Mouse (Mus musculus) kidney, adult 18-20 months (tissue): ENCODE data around the gene Arhgap10.

Experiments
- DNase-seq: peaks from one replicate; pipeline ENCODE4 v3.0.0; 2021

Gene Arhgap10

DNA sequence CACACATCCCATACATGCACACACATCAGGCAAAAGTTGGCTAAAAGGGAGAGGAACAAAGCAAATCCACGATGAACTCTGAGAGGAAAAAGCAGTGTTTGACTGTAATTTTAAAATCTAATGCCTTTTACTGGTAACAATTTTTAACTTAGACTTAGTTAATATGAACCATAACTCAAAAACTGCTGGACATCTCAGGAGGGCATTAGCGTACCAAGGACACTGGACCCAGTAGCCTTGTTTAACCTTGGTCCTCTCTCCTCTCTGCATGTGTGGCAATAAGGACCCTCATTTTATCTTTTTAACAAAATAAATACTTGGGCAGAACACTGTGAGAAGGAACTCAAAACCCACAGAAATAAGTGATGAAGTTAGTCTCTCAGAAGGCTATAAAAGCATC is 78.1 kb downstream of the Arhgap10 start:
- no peak for DNase-seq

DNA sequence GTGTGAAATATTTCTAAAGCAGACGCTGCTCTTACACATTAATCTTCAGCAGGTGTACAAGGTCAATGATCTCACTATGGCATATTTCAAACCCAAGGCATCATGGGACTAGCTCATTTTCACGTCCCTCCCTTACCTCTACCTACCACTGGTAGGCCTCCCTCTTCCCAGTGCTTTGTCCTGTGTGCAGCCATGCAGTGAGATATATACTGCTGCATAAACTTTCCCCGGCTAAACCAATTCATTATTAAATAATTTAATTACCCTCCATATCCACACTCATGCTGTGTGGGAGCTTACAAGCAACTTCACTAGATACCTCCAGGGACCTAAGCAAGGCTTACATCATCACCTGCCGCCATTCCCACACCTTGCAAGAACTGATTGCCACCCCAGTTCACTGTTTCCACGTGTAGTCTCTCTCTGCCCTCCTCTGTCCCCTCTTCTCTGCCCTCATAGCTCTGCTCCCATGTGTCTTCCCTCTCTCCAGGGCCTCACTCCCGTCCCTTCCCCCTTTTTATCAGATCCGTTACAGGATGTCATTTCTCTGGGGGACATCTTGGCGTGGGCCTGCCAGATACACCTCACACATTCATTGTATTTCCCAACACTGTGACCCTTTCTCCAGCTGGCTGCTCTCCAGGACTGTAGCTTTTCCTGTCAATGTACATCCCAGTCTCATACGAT is 79.8 kb downstream of the Arhgap10 start:
- DNase-seq: no peak

DNA sequence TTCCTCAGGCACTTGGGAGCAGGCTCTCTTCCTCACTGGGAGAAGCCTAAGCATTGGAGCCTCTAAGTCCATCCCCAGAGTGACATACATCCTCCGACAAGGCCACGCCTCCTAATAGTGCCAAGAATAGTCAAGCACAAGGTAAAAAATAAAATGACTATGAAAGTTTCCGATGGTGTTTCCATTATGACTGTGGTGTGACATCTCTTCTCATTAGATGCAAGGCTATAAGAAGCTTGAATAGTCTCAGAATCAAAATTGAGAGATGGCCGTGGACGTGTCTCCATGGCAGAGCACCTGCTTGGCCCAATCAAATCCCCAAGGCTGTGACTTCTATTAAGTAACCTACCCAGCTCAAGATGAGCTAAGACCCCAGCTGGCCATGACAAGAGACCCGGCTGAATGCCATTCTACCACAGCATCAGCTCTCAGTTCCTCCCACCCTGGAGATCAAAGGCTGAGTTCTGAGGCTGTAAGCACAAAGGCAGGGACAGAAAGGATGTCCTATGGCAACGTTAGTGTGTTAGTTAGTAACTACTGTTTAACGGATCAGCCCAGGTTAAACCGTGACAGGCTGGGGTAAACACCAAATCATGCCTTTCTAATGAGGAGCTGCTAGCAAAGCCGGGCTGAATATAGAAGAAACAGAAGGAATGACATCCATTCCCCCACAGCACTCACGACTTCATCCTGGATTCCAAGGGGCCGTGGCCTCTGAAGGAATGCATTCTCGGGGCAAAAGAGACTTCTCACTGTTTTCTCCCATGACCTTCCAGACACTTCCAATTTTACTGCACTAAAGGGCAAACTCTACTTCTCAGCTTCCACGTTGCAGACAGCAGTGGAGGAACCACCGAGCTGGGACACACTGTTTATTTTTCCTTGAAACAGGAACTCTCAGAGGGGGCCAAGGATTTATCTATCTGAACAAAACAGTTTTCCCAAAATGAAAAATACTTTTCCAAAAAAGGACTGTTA is 81.5 kb downstream of the Arhgap10 start:
- peak; percentile 29 for DNase-seq

DNA sequence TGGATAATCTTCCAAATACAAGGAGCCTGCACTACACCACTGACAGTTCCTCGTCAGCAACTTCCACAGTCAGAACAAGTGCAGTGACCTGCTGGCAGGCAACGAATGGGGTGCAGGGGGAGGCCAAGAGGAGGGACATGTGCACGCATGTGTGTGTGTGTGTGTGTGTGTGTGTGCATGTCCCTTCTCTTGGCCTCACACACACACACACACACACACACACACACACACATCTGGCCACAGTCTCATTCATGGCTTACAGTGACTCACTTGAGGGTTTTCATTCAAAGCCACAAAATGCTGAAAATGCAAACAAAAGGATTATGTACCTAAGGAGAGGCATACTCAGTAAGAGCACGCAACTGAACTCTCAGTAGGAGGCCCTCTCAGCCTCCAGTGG is 84.5 kb downstream of the Arhgap10 start:
- no peak for DNase-seq

DNA sequence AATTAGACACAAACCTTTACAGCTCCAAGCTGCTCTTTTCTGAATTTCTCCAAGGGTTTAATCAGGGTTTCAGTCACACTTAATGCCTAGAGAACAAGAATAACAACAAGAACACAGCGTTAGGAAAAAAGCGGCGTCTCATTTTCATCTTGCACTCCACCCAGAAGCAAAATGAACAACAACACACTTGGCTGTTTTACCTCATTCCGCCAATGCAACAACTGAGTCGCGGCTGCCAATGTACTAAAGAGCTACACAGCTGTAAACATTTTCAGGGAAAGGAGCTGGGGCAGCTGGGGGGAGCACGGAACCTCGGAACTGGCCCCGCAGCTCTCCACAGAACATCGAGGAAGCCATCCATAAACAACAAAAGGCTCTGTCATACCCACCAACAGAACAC is 85.0 kb downstream of the Arhgap10 start:
- DNase-seq: no peak

DNA sequence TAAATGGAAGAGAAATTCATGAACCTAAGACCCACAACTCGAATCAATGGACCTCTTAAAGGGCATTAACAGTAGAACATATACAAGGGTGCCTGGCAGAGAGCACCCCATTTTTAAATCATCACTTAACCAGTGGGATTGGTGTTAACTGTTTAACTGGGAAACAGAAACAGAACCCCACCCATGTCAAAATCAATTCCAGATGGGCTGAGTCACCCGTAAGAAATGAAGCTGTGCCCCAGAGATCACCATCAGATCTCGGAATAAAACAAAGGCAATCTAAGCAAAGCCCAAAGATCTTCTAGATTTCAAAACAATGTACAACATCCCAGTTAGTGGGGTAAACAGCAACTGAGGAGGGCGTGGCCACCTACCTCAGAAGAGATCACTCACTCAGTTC is 89.3 kb downstream of the Arhgap10 start:
- no peak for DNase-seq

DNA sequence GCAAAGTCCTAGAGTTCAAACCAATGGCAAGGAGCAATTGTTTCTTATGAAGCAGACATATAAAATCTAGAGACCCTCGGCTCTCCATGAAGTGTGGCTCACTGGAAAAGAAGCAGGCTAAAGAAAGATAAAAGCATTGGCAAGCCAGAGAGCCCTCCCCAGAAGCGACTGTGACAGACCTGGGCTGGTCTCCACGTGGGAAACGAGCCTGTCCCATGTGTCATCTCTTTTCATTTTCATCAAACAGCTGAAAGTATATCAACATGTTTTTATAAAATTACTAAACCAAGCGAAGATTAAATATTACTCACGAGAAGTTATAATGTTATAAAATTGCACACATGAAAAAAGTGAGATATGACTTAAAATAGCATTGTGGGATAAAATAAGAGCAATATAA is 89.7 kb downstream of the Arhgap10 start:
- no peak for DNase-seq

DNA sequence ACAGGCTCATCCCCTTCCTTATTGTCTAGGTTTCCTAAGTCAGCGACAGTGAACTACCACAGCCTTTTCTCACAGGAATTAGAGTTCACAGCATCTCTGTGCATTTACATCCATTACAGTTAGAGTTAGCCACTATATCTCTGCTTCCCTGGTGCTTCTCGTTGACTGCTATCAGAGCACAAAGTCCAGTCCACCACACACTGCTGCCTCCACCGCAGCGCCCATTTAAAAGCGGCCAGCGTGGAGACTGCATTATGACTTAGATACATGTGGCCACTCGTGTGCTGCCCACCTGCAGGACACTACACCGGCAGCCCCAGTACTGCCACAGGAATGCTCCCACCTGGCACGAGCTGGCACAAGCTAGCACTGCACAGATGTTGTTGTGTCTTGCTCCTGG is 90.3 kb downstream of the Arhgap10 start:
- no peak for DNase-seq

DNA sequence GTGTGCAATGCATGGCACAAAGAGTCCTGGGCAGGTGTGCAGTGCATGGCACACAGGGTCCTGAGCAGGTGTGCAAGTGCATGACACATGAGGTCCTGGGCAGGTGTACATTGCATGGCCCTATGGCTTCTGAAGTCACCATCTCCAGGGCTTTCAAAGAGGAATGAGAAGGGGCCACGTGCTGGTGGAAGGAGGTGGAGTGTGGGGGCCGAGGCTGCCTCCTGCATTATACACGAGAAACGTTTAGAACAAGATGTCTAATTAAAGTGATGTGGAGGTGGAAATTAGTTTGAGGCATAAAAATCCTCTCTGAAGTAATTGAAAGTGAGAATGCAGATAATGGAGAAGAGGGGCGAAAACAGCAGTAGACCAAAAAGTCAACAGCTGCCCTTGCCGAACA is 93.9 kb downstream of the Arhgap10 start:
- DNase-seq: no peak

DNA sequence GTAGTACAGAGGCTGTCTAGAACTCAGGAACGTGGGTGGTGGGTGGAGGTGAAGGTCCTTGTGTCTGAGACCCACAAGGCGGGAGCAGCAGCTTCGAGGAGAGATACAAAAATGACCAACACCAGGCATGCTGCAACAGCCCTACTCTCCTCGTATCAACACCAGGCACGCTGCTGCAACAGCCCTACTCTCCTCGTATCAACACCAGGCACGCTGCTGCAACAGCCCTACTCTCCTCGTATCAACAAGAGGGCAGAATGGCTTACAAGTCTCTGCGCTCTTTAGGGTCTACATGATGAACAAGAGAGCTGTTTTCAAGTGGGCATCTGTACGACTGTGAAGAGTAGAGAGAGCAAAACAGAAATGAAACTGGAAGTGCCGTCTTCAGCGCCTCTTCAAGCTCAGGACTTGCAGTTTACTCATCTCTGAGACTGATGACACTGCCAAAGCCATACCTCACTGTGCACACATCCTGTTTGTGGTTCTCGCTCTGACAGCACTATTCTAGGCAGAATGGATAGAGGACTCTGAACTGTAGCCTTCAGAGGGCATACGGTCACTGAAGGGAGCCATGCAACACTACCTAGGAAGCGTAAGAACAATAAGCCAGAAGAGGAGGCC is 95.0 kb downstream of the Arhgap10 start:
- DNase-seq: no peak

DNA sequence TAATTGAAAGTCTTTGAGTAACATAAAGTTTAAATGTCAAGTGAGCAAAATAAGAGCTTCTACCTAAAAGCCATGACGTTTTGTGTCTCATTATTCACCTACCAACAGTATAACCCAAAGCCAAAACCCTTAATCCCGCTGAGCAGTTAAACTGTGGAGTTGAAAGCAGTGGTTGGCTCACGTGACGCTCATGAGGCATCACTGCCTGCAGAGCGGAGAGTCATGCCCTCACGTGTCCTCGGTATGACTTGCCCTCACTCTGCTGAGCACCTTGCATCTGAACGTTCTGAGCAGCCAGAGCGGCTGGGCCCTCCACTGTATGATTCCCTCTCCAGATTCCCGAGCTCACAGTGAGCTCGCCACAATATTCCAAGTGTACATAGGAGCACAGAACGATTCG is 96.2 kb downstream of the Arhgap10 start:
- DNase-seq: peak; percentile 48

DNA sequence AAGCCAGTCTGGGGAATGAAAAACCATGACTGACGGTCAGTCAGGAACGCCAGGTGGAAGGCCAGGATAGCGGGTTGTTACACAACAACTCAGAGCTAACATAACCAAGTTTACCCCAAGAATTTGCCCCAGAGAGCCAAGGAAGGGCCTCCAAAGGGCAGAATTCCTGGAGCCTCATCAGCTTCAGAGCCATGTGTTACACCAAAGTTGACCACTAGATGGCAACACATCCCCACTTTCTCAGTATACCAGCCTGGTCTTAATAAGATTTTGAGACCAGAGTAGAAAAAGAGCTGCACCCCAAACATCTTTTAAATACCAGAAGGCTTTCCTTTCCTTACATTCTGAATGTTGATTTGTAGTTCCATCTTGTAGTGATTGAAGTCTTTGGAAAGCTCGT is 98.0 kb downstream of the Arhgap10 start:
- peak; percentile 79 for DNase-seq

DNA sequence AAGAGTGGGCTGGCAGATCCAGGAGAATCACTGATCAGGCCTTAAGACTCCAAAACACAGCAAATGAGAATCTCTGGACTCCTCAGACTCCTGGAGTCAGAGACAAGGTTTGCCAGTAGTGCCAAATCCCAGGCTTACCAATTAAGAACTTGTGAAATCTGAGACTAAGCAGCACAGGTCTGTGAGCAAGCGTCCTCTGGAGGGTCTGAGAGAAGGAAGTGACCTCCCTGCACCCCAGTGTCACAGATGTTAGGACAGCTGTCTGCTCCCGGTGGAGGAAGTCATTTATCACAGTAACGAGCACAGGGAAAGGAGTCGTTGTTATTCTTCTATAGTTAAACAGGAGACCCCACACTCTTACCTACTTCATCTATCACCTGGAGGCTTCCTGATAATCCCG is 101.0 kb downstream of the Arhgap10 start:
- no peak for DNase-seq

DNA sequence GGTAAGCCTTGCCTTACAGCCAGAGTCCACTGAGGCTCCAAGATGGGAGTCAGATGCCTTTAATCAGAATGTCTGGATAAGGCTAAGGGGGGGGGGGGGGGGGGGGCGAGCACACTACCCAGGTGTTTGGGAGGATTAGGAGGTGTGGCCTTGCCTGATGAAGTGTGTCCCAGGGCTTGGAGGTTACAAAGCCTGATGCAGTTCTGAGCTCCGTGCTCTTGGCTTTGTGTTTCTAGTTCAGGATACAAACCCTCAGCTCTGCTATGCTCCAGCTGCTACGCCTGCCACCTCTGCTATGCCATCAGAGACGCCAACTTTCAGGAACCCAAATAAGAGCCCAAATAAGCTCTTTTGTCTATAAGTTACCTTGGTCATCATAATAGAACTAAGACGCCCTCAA is 101.7 kb downstream of the Arhgap10 start:
- no peak for DNase-seq

DNA sequence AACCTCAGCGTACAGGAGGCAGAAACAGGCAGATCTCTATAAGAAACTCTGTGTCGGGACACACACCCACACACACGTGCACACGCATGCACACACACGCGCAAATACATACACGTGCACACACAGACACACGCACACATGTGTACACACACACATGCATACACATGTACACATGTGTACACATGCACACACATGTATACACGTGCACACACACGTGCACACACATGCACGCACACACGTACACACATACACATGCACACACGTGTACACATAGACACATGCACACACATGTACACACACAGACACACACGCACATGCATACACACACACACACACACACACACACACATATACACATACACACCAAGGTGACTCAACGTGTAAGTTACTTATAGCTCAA is 106.5 kb downstream of the Arhgap10 start:
- no peak for DNase-seq

DNA sequence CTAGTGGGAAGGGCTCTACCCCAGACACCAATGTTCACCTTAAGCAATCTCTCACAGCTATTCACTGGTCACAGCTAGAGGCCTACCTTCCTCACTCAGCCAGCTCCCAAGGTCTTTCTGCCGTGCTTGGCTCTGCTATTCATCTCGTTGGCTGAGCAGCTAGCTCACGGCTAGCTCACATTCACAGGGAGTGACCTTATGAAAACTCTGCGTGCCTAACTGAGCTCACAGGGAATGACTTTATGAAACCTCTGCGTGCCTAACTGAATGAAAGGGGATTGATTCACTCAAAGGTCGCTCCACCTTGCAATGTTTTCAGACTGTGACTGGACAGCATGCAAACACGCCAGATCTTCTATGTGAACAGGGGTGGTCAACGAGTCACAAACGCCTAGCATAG is 107.4 kb downstream of the Arhgap10 start:
- DNase-seq: no peak

DNA sequence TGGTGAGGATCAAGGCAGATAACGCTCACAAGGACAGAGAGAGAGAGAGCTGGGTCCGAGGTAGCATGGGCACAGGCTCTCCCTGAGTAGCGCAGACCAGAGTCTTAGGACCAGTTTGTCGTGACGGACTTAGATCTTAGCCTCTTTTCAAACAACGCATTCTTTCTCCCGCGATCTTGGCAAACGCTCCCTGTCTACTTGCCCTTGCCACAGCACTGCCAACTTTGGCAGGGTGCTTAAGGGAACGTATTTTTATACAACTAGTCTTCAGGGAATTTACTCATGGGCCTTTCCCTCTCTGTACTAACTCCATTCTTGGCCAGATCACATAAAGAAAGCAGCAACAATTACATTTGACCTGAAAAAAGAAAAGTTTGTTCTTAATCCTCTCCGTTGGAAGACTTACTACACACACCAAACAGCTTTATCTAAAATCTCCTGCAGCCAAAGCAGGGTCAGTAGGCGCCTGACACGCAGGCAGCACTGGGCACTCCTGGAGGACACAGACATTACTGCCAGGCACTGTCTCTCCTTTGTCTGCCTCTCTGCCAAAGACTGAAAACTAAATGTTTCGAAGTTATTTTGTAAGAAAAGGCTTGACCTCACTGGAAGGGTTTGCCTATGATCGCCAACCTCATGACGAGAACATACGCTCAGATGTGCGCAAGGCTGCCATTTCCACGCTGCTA is 109.1 kb downstream of the Arhgap10 start:
- DNase-seq: no peak

DNA sequence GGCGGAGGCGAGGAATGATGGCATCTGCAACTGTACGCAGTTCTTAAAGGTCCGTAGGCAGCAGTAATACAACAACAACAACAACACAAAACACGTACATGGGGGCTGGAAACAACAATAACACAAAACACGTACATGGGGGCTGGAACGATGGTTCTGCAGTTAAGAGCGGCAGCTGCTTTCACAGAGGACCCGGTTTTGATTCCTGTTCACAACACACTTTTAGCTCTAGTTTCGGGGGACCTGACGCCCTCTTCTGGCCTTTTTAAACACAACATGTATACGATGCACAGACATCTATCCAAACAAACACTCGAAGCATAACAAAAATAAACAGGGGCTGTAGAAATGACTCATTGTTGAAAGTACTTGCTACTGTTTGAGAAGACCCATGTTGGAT is 110.9 kb downstream of the Arhgap10 start:
- no peak for DNase-seq

DNA sequence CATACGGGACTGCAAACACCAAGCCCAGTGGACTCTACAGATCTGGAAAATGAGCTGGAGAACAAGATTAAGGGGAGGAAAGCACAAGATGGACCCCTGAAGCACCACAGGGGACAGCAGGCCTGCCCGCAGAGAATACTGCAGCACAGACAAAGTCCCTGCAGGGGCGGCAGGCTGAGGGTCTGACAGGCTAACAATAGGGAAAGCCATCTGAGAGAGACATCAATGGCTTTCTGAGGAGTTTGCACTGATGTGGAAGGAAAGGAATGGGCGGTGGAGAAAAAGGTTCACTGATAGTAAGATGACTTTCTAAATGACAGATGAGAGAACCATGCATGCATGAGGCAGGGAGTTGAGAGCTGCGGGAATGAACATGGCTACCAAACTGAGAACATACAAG is 111.3 kb downstream of the Arhgap10 start:
- DNase-seq: no peak

DNA sequence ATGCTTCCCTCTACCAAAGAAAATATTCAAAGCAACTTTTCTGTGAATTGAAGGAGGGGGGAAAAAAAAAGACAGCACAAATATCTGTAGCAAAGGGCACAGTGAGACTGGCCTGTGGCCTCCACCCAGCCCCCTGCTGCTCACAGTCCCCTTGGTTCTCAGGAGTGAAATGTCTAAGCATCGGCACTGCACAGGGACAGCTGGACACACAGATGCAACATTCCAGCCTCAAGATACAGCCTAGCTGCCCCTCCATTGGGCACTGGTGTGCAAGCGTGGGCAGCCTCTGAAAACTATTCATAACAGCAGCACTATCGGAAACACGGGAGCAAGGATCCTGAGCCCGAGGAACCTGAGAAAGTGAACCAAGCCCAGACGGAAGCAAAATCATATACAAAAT is 113.7 kb downstream of the Arhgap10 start:
- no peak for DNase-seq

DNA sequence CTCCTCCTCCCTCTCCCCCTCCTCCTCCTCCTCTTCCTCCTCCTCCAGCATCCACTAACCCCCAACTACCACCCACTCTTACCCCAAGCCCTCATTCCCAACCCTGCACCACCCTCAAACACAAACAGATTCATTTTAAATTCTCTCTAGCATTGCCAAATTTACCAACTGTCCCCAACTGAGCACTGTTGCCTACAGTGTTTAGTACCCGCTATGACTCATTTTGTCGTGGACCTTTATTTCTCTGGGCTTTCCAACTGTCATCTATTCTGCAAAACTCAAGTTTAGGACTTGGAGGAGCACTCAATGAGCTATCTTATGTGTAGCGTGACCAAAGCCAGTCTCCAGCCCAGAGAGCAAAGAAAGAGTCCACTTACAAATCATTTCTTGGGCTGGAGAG is 115.8 kb downstream of the Arhgap10 start:
- no peak for DNase-seq

DNA sequence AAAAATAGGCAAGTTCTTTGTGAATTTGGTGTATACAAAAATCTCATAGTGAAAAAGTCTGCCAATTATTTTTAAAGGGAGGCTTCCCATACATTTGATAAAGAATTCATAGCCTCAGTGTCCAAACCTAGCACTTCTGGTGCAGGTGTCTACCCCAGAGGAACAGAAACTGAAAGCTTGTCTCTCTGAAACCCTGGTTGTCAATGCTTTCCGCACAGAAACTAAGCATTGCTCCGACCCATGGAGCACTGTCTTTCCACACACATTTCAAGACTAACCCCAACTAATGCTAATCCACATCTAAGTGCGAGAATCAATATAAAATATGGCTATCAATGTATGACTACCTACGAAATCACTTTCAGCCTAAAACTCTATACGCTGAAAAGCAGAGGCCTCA is 116.6 kb downstream of the Arhgap10 start:
- DNase-seq: no peak

DNA sequence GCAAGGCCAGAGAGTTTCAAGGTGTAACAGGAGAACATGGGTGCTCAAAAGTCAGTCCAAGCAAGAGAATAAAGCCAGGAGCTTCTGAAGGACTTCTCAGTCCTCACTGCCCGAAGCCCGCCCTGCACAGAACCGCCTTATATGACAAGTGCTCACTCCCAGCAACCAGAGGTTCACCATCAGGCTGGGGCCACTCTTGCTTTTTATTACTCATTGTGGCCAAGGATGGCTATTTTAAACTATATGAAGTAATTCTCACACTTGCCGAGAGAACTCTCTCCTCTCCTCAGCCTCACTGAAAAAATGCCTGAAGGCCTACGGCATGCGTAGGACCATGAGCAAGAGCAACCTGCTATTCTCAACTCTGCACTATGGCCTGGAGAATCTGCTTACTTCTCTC is 133.7 kb downstream of the Arhgap10 start:
- DNase-seq: no peak
